Mouse (Mus musculus): ENCODE results near the gene Tex36.

Tex36 gene

GRCm38 (mm10) chr7:133591750-133592149 lies 10.2 kb downstream of the Tex36 start:
- no peak for DNase-seq (ENCODE audit: low spot score)

- DNase-seq (ENCODE audit: low spot score) = no peak
Observed at GRCm38 (mm10) chr7:133583216-133583615, 18.7 kb downstream of the Tex36 start.

GRCm38 (mm10) chr7:133580296-133580640 lies 21.7 kb downstream of the Tex36 start:
- DNase-seq (ENCODE audit: low spot score) = no peak

GRCm38 (mm10) chr7:133579491-133580295 lies 22.3 kb downstream of the Tex36 start:
- peak; percentile 5 for DNase-seq (ENCODE audit: low spot score)

- DNase-seq (ENCODE audit: low spot score) = no peak
Observed at GRCm38 (mm10) chr7:133576825-133577224, 25.1 kb downstream of the Tex36 start.

GRCm38 (mm10) chr7:133576281-133576680 lies 25.7 kb downstream of the Tex36 start:
- DNase-seq (ENCODE audit: low spot score) = no peak

GRCm38 (mm10) chr7:133571927-133572326 lies 30.0 kb downstream of the Tex36 start:
- peak; percentile 50 for DNase-seq (ENCODE audit: low spot score)

GRCm38 (mm10) chr7:133569194-133569880 lies 32.6 kb downstream of the Tex36 start:
- no peak for DNase-seq (ENCODE audit: low spot score)

GRCm38 (mm10) chr7:133564600-133564999 lies 37.4 kb downstream of the Tex36 start:
- no peak for DNase-seq (ENCODE audit: low spot score)

- no peak for DNase-seq (ENCODE audit: low spot score)
Observed at GRCm38 (mm10) chr7:133563175-133563824, 38.7 kb downstream of the Tex36 start.

GRCm38 (mm10) chr7:133555786-133556492 lies 46.0 kb downstream of the Tex36 start:
- peak; percentile 52 for DNase-seq (ENCODE audit: low spot score)

- no peak for DNase-seq (ENCODE audit: low spot score)
Observed at GRCm38 (mm10) chr7:133552306-133552991, 49.5 kb downstream of the Tex36 start.

GRCm38 (mm10) chr7:133551000-133551399 lies 51.0 kb downstream of the Tex36 start:
- no peak for DNase-seq (ENCODE audit: low spot score)

- DNase-seq (ENCODE audit: low spot score) = no peak
Observed at GRCm38 (mm10) chr7:133548434-133548833, 53.5 kb downstream of the Tex36 start.

- DNase-seq (ENCODE audit: low spot score) = no peak
Observed at GRCm38 (mm10) chr7:133545631-133546030, 56.3 kb downstream of the Tex36 start.

GRCm38 (mm10) chr7:133544966-133545365 lies 57.0 kb downstream of the Tex36 start:
- DNase-seq (ENCODE audit: low spot score) = no peak

GRCm38 (mm10) chr7:133543131-133543530 lies 58.8 kb downstream of the Tex36 start:
- no peak for DNase-seq (ENCODE audit: low spot score)

GRCm38 (mm10) chr7:133537366-133537765 lies 64.6 kb downstream of the Tex36 start:
- DNase-seq (ENCODE audit: low spot score) = no peak
